Mouse (Mus musculus): ENCODE data around the gene Pcnx2. TPM values are rescaled to one million over a fixed set of nuclear protein-coding genes. Genes with fewer than 3 reads are reported as not detected.

Pcnx2 gene
- 11.8 and 13.7 TPM in 2 replicates for polyA plus RNA-seq (2012; rRNA removed)

DNA sequence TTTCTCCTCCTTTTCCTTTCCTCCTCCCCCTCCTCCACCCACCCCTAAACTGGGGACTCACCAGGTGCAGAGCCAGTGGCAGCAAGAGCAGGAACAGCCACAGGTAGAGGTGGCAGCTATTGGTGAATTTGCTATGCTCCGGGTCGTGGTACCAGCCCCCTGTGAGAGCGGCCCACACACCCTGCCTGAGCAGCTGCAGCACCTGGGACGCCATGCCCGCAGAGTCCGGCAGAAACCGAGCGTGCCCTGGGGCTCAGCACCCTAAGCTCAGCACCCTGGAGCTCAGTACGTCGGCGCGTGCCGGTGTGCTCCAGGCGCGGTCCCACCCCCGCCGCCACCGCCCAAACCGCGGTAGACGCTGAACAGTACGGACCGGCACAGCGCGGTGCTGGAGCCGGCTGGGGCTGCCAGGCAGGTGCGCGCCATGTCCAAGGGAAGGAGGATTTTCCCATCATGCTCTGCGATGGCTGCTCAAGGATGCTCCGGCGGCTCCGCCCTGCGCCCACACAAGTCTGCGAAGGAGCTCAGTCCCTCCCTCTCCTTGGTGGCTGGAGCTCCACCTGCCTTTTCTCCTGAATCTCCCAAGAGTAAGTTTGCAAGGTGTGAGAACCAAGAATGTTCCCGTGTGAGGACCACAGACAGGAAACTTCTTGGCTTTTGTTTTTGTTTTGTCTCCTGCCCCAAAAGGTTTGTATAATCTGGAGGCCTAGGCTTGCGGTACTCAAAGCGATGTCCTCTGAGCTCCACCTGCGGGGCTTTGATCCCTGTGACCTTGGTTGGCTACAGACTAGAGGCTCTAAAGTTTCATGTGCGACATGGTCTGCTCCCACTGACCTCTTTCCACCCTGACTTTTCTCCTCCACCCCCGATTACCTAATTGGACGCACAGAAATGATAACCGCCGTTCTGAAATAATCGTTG lies at the start of gene Pcnx2:
TSS of gene Pcnx2 (minus strand) at position 450 of the 921 bp plus-strand sequence.
- peak; percentile 92 for DNase-seq (ENCODE audit: low read depth)
- TF ChIP-seq CTCF (IDR thresholded peaks at IDR 0.05; ENCODE audit: borderline replicate concordance, extremely low read depth, insufficient read depth, insufficient read length): no peak
- peak; percentile 40; the same call in 1 of the 2 replicates for TF ChIP-seq POLR2A (IDR thresholded peaks at IDR 0.05; ENCODE audit: borderline replicate concordance, extremely low read depth, insufficient read depth, insufficient read length, poor library complexity, severe bottlenecking)

DNA sequence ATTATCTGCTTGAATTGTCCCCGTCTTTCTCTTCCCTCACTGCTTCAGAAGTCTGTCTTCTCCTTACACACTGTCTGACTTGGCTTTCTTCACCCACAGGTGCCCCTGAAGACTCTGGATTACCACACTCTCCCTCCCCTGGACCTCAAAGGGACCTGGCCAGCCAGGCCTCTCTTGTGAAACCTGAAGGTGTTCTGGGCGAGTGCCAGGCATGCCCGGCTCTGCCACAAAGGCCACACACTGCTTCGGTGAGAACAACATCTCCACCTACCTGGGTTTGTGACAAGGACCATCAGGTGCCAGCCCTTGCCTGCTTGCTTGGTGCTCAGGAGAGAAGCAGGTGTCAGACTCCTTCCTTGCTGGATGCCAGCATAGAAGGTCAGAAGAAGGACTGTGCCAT lies 46.4 kb upstream of the Pcnx2 start:
- DNase-seq (ENCODE audit: low read depth): no peak
- TF ChIP-seq CTCF (IDR thresholded peaks at IDR 0.05; ENCODE audit: borderline replicate concordance, extremely low read depth, insufficient read depth, insufficient read length) (no peak), POLR2A (IDR thresholded peaks at IDR 0.05; ENCODE audit: borderline replicate concordance, extremely low read depth, insufficient read depth, insufficient read length, poor library complexity, severe bottlenecking) (no peak)

DNA sequence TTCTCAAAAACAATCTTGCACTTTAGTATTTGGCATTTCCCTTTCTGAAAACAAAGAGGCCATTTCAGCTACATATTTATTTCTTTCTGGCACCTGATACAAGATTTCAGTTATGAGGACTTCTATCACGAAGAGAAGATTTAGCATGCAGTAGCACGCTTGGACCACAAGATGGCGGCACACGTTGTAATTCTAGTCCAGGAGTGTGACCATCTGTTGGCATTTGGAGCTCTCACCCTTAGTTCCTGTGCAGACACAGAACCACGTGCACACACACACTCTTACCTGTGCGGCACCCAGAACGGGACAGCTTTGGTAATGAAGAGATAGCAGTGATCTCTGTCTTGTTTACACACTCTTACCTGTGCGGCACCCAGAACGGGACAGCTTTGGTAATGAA lies 37.5 kb upstream of the Pcnx2 start:
- TF ChIP-seq POLR2A (IDR thresholded peaks at IDR 0.05; ENCODE audit: borderline replicate concordance, extremely low read depth, insufficient read depth, insufficient read length, poor library complexity, severe bottlenecking) (no peak), CTCF (IDR thresholded peaks at IDR 0.05; ENCODE audit: borderline replicate concordance, extremely low read depth, insufficient read depth, insufficient read length) (peak; percentile 73)

DNA sequence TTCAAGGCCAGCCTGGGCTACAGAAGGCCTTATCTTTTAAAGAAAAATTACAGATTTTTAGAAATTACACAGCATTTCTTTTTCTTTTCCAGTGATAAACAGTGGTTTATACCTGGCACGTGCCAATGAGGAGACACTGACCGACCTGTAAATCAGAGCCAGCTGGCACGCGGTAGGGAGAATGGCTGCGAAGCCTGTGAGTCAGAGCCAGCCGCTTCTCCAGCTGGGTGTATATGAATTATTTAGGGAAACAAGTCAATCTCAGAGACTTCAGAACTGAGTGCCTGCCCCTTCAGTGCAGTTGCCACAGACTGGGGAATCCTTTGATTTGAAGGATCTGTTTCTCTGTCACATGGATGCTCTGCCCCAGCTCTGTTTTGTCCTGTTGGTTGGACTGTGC lies 33.7 kb upstream of the Pcnx2 start:
- TF ChIP-seq CTCF (IDR thresholded peaks at IDR 0.05; ENCODE audit: borderline replicate concordance, extremely low read depth, insufficient read depth, insufficient read length): no peak
- no peak for TF ChIP-seq POLR2A (IDR thresholded peaks at IDR 0.05; ENCODE audit: borderline replicate concordance, extremely low read depth, insufficient read depth, insufficient read length, poor library complexity, severe bottlenecking)
- no peak for DNase-seq (ENCODE audit: low read depth)

More for the DNA sequence above, 37.5 kb upstream of the Pcnx2 start:
- peak; percentile 61 for DNase-seq (ENCODE audit: low read depth)

DNA sequence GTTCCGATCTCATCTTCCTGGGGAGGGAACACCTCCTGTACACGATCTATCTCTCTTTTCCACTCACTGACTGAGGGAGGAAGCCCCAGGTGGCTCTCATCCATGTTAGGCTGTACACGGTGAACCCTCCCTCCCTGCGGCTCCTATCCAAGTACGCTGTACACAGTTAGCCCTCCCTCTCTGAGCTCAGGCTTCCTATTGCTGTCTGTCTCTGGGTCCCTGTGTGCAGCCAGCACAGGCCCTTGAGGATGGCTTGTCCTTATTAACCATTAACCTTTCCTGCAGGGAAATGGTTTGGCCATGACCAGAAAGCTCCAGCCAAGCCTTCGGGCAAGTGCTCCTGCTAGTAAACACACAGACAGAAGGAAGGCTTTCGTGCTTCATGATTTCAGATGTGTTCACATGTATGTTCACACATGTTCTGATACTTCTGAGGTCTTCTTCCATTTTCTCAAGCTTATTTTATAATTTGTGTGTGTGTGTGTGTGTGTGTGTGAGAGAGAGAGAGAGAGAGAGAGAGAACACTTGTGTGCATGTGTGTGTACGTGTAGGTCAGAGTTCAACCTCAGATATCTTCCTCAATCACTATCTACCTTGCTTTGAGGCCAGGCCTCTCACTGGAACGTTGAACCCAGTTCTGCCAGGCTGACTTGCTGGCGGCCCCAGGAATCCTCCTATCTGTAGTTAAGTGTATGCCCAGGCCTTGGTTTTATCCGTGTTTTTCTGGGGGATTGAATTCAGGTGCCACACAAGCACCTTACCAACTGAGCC lies 32.3 kb upstream of the Pcnx2 start:
- no peak for DNase-seq (ENCODE audit: low read depth)
- no peak for TF ChIP-seq POLR2A (IDR thresholded peaks at IDR 0.05; ENCODE audit: borderline replicate concordance, extremely low read depth, insufficient read depth, insufficient read length, poor library complexity, severe bottlenecking)
- no peak for TF ChIP-seq CTCF (IDR thresholded peaks at IDR 0.05; ENCODE audit: borderline replicate concordance, extremely low read depth, insufficient read depth, insufficient read length)

DNA sequence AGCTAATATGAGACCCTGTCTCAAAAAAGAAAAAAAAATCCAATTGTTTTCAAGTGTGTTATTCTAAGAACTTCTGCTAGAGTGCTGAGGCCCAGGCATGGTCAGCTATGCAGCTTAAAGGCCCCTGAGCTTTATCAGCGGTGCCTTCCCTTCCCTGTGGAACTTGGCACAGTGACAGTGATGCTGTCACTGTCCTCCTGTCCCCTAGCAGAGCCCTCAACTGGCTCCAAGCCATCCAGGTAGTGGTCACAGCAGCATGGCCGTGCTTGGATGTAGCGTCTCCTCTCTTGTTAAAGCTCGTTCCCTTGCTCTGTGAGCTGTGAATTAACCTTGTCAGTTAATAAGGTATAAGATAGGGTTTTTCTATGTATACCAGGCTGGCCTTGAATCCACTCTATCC lies 28.5 kb upstream of the Pcnx2 start:
- no peak for DNase-seq (ENCODE audit: low read depth)

DNA sequence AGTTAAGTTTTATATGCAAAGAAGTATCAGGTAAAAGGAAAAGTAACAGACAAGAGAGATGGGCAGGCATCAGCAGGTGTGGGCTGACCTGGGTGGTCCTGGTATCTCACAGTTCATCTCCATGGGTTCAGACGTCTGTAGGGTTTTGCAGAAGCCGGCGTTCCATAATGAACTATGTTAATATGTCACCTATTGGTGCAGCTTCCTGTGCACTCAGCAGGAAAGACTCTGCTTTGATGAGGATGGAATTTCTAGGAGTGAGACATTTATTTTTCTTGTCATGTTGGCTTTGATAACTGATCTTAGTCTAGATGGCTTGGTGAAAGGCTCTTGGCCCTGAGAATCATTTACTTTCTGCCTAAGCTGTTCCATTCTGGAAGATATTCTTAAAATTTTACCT lies 24.2 kb upstream of the Pcnx2 start:
- no peak for DNase-seq (ENCODE audit: low read depth)
- TF ChIP-seq POLR2A (IDR thresholded peaks at IDR 0.05; ENCODE audit: borderline replicate concordance, extremely low read depth, insufficient read depth, insufficient read length, poor library complexity, severe bottlenecking) (no peak), CTCF (IDR thresholded peaks at IDR 0.05; ENCODE audit: borderline replicate concordance, extremely low read depth, insufficient read depth, insufficient read length) (no peak)

More for the DNA sequence above, 28.5 kb upstream of the Pcnx2 start:
- TF ChIP-seq CTCF (IDR thresholded peaks at IDR 0.05; ENCODE audit: borderline replicate concordance, extremely low read depth, insufficient read depth, insufficient read length) (no peak), POLR2A (IDR thresholded peaks at IDR 0.05; ENCODE audit: borderline replicate concordance, extremely low read depth, insufficient read depth, insufficient read length, poor library complexity, severe bottlenecking) (no peak)

DNA sequence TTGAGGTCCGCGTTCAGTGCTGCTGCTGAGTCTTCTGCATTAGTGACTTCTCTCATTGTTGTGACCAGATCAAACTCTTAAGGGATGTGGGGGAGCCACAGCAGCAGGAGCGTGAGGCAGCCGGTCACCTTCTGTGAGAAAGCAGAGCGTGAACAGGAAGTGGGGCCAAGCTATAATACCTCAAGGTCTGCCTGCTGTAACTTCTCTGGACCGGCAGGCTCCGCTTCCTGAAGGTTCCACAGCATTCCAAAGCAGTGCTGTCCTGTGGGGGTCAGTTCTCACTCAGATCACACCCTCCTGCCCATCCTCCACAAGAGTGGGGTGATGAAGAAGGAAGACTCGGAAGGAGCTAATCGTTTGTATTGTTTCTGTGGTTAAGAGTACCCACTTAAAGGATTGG lies 22.6 kb upstream of the Pcnx2 start:
- TF ChIP-seq CTCF (IDR thresholded peaks at IDR 0.05; ENCODE audit: borderline replicate concordance, extremely low read depth, insufficient read depth, insufficient read length): no peak
- no peak for TF ChIP-seq POLR2A (IDR thresholded peaks at IDR 0.05; ENCODE audit: borderline replicate concordance, extremely low read depth, insufficient read depth, insufficient read length, poor library complexity, severe bottlenecking)
- DNase-seq (ENCODE audit: low read depth): no peak

DNA sequence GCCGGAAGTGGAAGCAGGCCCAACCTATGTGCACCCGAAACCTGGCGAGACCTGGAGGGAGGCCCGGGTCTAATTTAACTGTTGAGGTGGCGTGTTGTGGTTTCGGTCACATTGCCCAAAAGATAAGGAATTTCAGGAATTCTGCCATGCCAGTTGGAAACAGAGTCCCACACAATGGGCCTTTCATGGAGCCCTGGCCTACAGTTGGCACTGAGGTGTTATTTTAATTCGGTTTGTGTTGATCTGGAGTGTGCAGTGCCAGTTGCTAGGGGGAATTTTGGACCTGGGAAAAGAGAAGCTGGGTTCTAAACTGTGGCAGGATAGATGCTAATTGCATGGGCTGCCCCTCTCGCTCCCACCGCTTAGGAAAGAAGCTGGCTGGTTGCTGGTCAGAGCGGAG lies 22.2 kb upstream of the Pcnx2 start:
- DNase-seq (ENCODE audit: low read depth): peak; percentile 85
- TF ChIP-seq CTCF (IDR thresholded peaks at IDR 0.05; ENCODE audit: borderline replicate concordance, extremely low read depth, insufficient read depth, insufficient read length): no peak
- TF ChIP-seq POLR2A (IDR thresholded peaks at IDR 0.05; ENCODE audit: borderline replicate concordance, extremely low read depth, insufficient read depth, insufficient read length, poor library complexity, severe bottlenecking): no peak

DNA sequence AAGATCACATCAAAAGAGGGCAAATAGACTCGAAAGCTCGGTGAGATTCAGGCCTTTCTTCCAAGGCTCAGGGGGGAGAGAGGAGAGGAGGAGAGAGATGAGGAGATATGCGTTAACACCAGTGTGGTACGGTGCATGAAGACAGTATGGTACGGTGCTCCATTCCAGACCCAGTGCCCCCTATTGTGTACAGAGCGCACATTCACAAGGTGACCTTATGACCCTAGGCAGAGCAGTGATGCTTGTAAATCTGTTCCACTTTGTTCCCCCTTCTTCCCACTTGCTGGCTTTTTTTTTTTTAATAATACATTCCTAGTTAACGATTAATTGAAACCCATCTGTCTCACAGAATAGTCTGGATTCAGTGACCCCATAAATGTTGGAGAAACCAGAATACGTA lies 21.4 kb upstream of the Pcnx2 start:
- no peak for DNase-seq (ENCODE audit: low read depth)
- TF ChIP-seq POLR2A (IDR thresholded peaks at IDR 0.05; ENCODE audit: borderline replicate concordance, extremely low read depth, insufficient read depth, insufficient read length, poor library complexity, severe bottlenecking) (no peak), CTCF (IDR thresholded peaks at IDR 0.05; ENCODE audit: borderline replicate concordance, extremely low read depth, insufficient read depth, insufficient read length) (no peak)

DNA sequence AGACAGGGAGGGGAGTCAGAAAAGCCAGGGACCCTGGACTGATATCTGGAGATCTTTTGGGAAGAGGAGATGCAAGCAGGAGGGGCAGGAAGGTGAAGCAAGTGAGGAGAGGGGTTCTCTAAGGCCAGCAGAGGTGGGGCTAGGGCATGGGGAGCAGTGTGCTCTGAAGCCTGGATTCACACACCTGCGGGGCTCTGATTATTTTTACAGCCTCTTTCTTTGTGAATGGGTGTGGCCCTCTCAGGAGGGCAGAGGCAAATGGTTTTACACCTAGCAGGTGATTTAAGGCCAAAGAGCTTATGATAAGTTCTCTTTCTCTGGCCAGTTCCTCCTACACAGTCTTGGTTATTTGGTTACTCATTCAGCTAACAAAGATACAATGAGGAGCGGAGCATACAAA lies 20.6 kb upstream of the Pcnx2 start:
- no peak for DNase-seq (ENCODE audit: low read depth)
- TF ChIP-seq POLR2A (IDR thresholded peaks at IDR 0.05; ENCODE audit: borderline replicate concordance, extremely low read depth, insufficient read depth, insufficient read length, poor library complexity, severe bottlenecking) (no peak), CTCF (IDR thresholded peaks at IDR 0.05; ENCODE audit: borderline replicate concordance, extremely low read depth, insufficient read depth, insufficient read length) (no peak)
